Mouse (Mus musculus) layer of hippocampus, adult 18-20 months (tissue): ENCODE results near the gene Rplp2. TPM values are rescaled to one million over a fixed set of nuclear protein-coding genes. Genes with fewer than 3 reads are reported as not detected.
"Not testable (repeated sequence)": the region's sequence is repeated elsewhere in the genome, so short reads cannot be mapped to it uniquely, and the experiment has no call there.

Experiments used
- DNase-seq, 2 experiments: peaks; one replicate each; pipeline ENCODE4 v3.0.0; 2022; ENCODE audit warnings: low spot score in 2 of 2
- total RNA-seq, 2 experiments: library from RNA; stranded (reverse); gene quantifications; 2 replicates each; pipeline ENCODE4 v1.2.3; 2021

Gene Rplp2
- total RNA-seq, 2 experiments from 2014 or later: 557 to 573 TPM

DNA sequence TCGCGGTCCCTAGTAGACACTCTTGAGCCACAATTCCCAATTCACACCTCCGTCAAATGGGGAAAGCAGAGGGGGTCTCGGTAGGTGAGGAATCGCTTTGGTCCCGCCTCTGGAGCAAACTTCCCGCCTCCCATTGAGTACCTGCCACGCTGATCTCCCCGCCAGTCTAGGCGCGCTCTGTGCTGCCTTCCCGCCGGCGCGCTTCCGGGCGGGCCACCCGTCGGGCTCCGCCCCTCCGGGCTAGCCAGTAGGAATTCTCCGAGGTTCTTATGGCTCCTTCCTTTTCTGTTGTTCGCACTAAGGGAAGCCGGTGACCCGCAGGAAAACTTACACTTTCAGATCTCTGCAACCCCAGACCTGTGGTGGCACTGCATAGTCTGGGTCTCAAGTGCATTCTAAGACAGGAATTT, 3.3 kb upstream of the Rplp2 start, which contains the start of gene Pidd1:
Gene Pidd1, minus strand, starts transcription at position 198 of the 410 bp plus-strand sequence.
- no peak for DNase-seq

DNA sequence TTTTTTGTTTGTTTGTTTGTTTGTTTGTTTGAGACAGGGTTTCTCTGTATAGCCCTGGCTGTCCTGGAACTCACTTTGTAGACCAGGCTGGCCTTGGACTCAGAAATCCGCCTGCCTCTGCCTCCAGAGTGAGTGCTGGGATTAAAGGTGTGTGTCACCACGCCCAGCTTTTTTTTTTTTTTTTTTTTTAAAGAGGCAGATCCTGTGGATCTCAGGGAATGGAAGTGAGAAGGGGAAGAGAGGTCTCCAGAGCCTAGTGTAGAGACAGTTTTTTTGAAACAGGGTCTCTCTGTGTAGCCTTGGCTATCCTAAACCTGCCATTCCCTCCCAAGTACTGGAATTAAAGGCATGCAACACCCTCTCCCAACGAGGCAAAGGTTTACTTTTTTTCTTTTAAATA, 796 bp upstream of the Rplp2 start:
- DNase-seq: not testable (repeated sequence)

DNA sequence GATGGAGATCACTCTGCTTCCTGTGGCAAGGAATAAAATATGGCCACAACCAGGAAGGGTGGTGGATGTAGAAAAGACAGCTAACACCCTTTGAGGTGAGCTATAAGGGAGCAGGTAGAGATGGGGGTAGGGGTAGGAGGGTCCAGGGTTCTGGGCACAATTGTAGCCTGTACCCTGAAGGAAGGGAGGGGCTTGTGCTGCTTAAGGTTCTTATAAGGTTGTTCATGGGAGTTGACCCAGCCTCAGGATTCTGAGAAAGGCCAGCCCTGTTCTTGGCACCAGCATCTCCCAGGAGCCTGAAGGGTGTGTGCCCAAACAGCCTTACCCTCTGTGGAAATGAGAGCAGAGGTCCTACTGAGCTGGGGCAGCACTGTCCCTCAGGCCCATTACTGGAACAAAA, 4.8 kb downstream of the Rplp2 start:
- DNase-seq: no peak

DNA sequence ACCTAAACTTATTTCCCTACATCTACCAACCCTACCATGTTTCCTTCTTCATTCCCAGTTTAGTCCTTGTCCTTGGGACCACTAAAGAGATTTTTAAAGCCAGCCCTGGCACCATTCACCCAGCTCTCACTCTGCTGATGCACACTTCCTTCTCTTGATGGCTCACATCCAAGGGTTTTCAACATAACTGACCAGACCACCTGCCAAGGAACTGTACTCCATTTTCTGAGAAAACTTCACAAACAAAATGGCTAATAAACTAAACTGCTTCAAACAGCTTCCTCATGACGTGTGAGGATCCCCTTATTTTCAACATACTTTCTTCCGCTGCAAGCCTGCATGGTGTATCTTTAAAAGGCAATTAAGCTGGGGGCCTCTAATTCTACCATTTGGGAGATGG, 6.5 kb downstream of the Rplp2 start:
- no peak for DNase-seq

DNA sequence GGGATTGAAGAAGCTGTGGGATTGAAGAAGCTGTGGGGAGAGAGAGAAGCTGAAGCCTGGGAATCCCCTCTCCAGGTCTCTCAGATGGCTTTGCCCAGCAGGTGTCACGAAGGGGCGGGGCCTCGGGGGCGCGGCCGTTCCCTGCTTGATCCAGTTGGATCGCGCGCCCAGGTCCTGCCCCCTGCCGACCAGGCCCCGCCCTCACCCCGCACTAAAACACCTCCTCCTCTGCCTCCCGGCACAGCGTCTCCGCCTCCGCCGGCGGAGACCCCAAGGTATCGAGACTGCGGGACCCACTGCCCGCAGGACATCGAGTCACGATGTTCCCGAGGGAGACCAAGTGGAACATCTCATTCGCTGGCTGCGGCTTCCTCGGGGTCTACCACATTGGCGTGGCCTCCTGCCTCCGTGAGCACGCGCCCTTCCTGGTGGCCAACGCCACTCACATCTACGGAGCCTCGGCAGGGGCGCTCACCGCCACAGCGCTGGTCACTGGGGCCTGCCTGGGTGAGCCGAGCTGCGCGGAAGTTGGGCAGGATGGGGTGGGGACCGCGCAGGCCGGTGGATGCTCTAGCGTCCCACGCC, 7.9 kb downstream of the Rplp2 start, which contains the start of gene Pnpla2:
Gene Pnpla2, plus strand, starts transcription at position 232 of the 585 bp plus-strand sequence.
- peak; percentile 86 to 91 for DNase-seq

DNA sequence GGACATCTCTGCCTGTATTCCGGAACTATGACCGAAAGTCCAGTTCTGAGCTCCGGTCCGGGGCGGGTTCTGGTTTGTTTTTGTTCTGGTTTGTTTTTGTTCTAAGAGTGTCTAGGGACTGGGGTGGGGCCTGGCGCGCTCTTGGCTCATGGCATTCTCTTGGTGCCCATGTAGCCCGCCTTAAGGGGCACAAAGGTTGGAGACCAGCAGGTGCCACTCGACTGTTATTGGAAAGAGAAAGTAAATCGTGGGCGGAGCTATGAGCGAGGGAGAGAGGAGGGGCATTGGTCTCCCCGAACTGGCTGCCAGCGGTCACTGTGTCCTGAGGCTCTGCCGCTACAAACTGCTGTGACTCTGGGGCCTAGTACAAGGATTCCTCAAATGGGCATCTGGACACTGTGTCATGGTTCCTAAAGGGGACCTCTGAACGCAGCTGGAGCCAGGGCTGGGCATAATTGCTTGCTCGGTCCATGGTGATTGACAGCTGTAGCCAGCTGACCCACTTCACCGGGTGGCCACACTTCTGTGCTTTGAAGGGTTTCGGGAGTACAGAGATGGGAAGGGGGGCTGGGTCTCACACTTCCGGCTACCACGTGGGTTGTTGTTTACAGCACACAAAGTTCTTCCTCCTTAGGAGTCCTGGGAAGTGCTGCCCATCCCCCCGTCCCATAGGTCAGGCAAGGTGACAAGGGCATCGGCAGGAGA, 8.6 kb downstream of the Rplp2 start:
- DNase-seq: peak in 1 of 2 experiments; percentile 58

DNA sequence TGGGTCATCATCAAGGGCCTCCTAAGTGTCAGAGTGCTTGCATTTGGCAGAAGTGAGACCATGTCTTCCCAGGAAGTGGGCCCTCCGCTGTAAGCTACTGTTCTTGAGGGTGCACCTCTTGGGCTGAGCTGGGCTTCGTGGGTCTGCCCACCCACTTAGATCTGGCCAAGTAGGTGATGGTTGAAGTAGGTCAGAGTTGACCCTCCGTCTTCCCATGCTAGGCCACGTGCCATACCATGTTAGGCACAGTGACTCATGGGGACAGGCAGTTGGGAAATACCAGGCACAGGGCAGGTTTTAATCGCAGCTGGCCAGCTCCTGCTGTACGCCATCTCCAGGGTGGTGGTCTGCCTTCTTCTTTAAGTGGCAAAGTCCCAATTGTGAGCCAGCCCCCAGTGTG, 9.6 kb downstream of the Rplp2 start:
- no peak for DNase-seq

DNA sequence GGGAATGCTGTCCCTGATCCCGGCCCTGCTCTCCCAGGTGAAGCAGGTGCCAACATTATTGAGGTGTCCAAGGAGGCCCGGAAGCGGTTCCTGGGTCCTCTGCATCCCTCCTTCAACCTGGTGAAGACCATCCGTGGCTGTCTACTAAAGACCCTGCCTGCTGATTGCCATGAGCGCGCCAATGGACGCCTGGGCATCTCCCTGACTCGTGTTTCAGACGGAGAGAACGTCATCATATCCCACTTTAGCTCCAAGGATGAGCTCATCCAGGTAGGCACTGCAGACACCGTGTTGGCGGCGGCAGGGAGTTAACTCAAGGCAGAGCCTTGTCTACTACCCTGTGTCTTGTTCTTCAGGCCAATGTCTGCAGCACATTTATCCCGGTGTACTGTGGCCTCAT, 10.1 kb downstream of the Rplp2 start:
- DNase-seq: no peak

DNA sequence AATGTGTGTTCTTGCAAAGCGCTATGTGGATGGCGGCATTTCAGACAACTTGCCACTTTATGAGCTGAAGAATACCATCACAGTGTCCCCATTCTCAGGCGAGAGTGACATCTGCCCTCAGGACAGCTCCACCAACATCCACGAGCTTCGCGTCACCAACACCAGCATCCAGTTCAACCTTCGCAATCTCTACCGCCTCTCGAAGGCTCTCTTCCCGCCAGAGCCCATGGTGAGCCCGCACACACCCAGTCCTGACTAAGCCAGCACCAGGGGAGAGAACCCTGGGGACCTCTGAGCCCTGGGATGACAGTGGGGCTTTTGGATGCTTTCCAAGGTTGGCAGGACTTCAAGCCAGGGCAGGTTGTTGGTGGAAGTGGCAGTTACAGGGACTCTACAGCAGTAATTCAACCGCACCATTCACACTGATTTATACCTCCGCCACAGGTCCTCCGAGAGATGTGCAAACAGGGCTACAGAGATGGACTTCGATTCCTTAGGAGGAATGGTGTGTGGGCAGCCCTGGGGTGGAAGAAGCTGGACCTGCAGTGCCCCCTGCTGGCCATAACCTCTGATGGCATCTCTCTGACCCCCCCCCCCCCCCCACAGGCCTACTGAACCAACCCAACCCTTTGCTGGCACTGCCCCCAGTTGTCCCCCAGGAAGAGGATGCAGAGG, 11.0 kb downstream of the Rplp2 start:
- DNase-seq: no peak

DNA sequence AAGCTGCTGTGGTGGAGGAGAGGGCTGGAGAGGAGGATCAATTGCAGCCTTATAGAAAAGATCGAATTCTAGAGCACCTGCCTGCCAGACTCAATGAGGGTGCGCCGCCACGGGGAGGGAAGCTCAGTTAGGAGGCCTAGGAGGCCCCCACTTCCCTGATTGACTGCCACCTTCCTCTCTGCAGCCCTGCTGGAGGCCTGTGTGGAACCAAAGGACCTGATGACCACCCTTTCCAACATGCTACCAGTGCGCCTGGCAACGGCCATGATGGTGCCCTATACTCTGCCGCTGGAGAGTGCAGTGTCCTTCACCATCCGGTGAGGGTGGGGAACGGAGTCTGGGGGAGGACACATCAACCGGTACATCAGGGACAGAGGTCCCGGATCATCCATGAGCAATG, 11.5 kb downstream of the Rplp2 start:
- DNase-seq: no peak

DNA sequence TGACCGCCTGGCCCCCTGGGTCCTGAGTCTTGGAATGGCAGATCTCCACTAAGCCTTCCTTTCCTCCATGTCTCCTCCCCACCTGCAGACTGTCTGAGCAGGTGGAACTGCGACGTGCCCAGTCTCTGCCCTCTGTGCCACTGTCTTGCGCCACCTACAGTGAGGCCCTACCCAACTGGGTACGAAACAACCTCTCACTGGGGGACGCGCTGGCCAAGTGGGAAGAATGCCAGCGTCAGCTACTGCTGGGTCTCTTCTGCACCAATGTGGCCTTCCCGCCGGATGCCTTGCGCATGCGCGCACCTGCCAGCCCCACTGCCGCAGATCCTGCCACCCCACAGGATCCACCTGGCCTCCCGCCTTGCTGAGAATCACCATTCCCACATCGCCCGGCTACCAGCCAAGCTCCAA, 12.1 kb downstream of the Rplp2 start:
- no peak for DNase-seq

DNA sequence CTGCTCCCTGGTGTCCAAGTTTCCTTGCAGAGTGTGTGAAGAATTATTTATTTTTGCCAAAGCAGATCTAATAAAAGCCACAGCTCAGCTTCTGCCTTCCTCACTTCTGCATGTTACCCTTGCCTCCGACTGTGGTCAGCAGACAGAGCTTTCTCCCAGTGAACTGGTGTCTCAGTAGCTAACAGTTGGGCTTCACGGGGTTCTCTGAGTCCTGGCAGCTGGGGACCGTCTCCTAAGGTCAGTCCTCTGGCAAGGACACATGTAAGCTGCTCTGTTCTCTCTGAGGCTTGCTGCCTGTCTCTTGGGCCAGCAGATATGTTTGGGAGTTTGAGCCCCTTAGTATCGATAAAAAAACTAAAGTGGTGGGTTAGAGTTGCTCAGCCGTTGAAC, 12.8 kb downstream of the Rplp2 start:
- DNase-seq: no peak

DNA sequence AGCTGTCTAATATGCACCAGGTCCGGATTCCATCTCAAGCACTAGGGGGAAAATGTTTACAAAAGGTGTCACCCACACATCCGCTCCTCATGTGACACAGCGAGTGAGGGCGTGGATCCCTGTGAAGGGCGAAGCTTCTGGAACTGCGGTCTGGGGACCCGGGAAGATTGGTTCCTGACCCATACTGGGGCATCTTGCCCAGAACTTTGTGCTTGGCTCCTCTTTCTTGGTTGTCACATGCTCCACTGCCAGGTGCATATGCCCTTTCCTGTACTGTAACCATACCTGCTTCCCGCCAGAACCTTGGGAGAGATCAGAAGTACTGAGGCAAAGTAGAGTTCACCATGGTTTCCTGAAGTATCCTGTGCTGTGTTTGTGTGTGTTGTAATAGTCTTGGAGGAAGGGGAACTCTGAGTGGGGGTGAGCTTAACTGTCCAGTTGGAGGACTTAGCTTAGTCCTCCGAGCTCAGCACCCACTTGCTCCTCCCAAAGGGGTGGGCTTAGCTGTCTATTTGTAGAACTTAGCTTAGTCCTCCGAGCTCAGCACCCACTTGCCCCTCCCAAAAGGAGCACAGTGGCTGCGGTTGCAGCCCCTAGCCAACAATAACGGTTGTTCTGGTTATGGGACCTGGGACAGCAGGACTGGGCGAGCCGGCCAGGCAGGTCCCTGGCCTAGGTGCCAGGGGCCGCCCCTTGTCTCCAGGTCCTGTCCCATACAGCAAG, 13.4 kb downstream of the Rplp2 start, which contains the start of gene Cracr2b:
Gene Cracr2b, plus strand, starts transcription at position 704 of the 723 bp plus-strand sequence.
- no peak for DNase-seq

DNA sequence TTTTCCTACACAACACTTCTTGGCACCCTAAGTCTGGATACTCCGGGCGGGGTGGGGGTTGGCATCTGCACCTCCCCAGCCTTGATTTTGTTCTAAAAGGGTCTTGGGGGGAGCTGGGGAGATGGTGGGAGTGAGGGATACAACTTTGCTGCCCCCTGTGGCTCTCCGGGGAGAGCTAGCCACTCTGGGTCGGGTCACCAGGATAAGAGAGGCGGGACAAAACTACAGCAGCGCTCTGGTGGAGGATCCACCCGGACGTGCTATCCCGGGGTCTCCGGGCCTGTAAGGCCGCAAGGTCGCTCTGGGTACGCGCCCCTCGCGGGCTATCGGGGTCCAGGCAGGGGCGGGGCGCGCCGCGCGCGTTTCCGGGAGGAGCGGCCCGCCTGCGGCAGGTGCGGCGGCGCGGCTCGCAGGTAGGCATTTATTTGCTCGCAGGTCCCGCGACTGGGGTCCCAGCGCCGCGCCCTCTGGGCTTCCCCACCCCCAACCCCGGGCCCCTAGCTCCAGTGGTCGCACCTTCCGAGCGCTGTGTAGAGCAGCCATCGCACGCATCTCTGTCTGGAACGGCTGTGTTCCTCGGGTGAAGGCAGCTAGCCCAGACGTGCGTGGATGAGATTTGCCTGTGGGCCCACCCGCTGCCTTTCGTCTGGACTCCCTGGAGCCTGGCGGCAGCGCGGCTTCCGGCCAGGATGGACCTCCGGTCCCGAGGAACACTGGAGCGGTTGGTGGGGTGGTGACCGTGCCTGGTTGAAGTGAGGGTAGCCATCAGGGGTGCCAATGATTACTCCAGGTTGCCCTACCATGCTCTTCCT, 14.6 kb downstream of the Rplp2 start:
- no peak for DNase-seq

DNA sequence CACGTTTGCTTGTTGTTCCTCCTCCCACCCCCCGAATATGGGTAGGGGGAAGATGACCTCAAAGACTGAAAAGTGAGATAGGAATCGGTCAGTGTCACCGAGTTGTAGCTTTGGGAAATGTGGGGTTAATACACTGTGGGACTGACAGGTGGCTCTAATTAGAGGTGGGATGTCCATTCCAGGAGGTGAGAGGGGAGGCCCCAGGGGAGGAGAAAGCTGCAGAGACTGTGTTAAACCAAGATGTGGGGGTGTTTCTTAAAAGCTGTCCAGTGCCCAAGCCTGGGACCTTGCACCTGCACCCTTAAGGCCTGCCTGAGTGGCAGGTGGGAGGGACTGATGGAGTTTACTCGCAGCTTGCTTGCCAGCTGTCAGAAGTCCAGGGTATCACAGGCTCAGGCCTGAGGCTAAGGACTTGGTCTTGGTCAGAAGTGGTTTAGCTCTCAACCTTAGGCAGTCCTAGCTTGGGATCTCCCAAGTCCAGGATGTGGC, 15.2 kb downstream of the Rplp2 start:
- no peak for DNase-seq

DNA sequence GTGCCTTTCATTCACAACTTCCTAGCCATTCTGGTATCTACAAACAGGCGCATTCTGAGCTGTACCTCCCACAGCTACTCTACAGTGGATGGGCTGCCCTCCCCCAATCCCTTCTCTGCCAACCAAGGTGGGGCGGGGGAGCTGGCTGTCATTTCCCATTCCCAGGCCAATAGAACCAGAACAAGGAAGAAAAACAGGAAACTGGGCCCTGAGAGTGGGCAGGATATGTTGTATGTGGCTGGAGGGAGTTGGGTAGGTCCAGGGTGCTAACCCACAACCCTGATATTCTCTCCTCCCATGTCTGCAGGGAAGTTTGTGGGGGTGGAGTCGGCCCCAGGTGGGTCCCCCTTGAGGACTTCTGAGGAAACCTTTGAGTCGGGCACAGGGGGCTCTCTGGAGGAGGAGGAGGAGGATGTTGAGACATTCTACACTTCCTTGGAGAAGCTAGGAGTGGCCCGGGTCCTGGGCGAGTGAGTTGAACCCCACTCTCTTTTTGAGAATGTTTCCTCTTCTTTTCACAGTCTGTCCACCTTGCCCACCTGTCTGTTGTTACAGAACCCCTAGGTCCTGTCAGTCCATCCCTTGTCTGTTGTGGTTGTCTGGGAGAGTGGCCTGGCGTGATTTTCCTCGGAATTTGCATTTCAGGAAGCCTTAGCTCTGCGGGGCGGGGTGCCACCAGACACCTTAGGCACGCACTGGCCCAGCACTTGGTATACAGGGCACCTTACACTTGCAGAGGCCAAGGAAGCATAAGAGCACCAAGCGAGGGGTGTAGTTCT, 16.8 kb downstream of the Rplp2 start:
- no peak for DNase-seq

DNA sequence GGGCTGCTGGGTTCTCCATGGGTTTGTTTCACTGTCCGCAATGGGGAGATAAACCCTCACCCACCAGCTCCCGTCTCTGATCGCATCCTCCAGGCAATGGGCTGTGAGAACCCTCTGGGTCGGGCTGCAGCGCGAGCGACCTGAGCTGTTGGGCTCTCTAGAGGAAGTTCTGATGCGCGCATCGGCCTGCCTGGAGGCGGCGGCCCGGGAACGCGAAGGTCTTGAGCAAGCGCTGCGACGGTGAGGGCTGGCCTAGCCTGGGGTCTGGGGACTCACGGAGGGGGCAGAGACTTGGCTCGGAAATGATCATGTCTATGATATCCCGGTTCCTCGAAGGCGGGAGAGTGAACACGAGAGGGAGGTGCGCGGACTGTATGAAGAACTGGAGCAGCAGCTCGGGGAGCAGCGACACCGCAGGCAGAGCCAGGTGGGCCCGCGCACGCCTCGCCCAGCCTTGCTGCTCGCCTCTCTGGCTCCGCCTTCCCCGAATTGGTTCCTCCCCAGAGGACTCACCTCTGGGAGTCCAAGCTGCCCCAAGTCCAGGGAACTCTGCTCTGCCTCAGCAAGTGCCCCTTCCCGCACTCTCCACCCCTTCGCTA, 17.5 kb downstream of the Rplp2 start:
- no peak for DNase-seq

DNA sequence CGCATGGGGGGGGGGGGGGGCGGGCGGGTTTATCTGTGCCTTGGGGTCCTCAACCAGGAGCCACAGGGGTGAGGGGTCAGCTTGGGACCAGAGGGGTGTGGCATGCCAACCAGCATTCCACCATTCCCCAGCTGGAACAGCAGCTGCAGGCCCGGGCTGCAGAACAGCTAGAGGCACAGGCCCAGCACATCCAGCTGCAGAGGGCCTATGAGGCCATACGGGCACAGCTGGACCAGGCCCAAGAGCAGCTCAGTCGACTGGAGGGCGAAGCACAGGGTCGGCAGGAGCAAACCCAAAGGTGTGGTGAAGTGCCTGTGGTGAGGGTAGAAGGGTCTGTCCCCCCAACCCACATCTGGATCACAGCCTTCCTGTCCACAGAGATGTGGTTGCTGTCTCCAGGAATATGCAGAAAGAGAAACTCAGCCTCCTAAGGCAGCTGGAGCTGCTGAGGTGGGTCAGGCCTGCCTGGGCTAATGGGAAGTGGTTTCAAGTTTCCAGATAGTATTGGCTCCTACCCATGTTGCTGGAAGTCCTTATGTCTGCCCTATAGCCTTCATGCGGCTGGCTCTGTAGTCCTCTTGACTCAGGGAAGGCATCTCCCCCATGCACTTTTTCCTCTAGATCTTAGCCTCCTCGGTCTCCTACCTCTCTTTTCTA, 18.3 kb downstream of the Rplp2 start:
- DNase-seq: no peak

DNA sequence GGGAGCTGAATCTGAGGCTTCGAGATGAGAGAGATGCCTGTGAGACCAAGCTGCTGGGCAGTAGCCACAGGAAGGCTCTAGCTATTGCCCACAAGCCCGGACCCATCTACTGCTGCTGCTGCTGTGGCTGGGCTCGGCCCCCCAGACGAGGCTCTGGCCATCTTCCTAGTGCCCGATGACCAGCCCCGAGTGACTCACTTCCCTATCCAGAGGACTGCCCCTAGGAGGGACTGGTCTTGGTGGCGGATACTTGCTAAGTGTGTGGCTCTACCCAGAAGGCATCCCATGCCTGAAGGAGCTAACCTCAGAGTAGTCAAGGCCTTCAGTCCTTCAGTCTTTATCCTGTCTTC, 18.9 kb downstream of the Rplp2 start:
- DNase-seq: no peak
